Mouse (Mus musculus): ENCODE data around the gene Tmem185b. TPM values are rescaled to one million over a fixed set of nuclear protein-coding genes. Genes with fewer than 3 reads are reported as not detected.

Tmem185b gene
- total RNA-seq (2021) = 10 to 100 TPM; 15.6 to 18.2 TPM
- long read RNA-seq, experiment 1, transcript Tmem185b-202 (1 exons, 2,824 nt) = major isoform, 20 of 20 reads
- long read RNA-seq, experiment 1, partial matches to known transcripts = 0 of 20 reads
- long read RNA-seq, experiment 1, other reads (novel, unspliced or antisense) = 0 of 20 reads
- long read RNA-seq, experiment 2, transcript Tmem185b-202 (1 exons, 2,824 nt) = major isoform, 26 of 26 reads
- long read RNA-seq, experiment 2, partial matches to known transcripts = 0 of 26 reads
- long read RNA-seq, experiment 2, other reads (novel, unspliced or antisense) = 0 of 26 reads

DNA sequence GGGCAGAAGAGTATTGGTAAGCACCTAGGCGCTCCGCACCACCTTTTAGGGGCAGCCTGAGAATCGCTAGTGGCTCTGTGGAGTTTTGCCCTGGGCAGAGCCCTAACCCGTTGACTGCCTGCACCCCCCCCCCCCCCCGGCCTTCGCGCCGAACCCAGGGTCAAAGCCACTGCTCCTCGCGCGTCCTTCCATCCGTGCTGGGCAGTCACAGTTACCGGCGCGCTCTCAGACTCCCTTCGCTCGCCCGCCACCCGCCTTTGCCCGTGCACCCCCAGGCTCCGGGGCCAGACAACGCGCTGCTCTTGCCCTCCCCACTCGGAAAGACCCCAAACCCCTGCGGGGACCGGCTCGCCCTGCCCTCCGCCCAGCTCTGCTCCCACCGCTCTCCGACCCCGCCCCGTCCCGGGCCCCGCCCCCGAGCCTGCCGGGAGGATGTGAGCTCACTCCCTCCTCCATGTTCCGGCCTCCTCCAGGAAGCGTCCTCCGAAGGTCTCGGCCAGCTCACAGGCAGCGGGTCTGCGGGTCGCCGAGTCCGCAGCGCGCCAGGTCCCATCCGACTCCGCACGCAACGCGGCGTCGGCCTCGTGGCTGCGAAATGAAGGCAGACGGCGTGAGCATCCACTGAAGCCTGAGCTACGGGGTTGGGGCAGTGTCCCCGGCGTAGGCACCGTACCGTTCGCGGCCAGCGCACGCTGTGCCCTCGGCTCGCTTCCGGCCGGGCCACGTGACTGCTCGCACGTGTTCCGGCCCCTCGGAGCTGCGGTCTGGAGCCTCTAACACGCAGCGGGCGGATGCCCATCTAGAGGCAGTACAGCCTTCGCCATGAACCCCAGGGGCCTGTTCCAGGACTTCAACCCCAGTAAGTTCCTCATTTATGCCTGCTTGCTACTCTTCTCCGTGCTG is at the start of gene Tmem185b:
Tmem185b (plus strand) TSS at position 472 of the 903 bp plus-strand sequence.
- peak; percentile 81 to 89 for DNase-seq (ENCODE audit: low spot score in 2 of 2)

DNA sequence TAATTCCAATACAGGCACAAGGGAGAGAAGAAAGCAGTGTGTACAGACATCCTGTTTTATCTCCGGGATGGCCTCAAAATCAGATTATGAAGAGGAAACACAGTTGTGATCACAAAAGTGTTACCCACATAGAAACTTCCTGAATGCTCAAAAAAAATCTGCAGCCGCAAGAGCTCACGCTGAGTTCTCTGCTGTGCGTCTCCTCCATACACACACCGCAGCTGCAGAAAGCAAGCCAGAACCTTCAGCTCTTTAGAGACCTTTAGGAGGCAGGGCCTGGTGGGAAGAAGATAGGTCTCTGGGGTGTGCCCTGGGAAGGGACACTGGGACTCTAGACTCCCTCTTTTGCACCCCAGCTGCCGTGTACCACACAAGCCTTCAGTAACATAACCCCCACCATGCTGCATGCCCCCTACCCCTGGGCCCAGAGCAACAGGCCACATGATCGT is 49.0 kb upstream of the Tmem185b start:
- no peak for DNase-seq (ENCODE audit: low spot score in 2 of 2)

DNA sequence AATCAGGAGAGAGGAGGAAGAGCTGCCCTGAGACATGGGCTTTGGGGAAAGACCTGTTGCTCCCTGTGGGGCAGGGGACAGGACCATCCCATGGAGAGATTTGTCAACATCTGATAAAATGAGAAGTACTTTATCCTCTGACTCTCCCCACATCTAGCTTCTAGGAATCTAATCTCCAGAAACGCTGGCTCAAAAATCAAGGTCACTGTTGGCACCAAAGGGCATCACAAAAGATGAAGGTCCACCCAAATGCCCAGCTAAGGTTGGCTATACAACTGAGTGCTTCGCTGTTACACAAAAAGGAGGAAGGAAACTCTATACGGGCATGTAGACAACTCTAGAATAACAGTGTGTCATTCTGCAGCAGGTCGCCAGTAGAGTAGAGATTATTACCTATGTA is 46.3 kb upstream of the Tmem185b start:
- DNase-seq (ENCODE audit: low spot score in 2 of 2) = no peak

DNA sequence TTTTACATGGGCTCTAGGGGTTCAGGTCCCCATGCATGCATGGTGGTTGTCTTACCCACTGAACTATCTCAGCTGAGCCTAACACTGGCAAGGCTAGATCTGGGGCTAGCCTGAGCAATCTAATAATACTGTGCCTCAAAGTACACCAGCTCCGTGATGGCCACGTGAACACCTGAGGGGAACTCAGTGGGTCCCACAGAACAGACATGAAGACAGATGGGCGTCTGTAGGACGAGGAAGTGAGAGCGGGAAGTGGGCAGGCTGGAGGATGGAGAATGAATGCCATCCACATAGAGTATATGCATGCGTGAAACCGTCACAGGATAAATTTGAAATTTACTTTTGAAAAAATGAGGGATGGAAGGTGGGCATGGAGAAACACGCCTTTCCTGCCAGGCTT is 45.3 kb upstream of the Tmem185b start:
- no peak for DNase-seq (ENCODE audit: low spot score in 2 of 2)

DNA sequence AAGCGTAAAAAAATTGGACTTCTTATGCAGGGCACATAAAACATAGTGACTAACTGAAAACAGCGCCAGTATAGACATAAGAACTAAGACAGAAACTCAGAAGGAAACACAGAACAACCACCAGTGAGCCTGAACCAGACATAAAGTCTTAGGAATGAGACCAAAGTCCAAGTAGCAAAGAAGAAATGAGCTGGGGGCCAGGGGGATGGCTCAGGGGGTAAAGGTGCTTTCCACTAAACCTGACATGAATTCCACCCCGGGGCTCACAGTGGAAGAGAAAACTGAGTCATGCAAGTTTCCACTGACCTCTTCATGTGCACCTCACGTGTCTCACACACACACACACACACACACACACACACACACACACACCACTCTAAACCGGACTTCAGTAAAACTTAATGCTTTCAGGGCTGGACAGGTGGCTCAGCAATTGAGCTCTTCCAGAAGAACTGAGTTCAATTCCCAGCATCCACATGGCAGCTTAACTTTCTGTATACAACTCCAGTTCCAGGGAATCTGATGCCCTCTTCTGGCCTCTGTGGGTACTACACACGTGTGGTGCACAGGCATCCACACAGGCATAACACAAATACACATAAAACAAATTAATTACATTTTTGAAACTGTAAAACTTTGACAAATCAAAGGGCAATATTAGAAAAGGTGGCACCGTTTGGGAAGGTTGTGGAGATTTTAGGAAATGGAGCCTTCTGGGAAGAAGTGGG is 44.6 kb upstream of the Tmem185b start:
- no peak for DNase-seq (ENCODE audit: low spot score in 2 of 2)

DNA sequence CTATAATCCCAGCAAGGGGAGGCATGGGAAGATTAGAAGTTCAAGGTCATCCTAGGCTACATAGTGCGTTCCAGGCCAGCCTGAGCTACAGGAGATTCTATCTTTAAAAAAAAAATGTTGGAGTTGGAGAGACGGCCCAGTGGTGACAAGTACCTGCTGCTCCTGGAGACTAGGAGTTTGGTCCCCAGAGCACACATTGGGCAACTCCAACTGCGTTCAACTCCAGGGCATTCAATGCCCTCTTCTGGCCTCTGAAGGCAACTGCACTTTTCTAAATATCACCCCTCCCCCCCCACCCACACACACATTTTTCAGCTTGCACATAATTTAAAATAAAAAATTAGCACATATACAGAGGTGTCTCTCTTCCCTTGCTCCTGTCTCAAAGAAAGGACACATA is 43.1 kb upstream of the Tmem185b start:
- DNase-seq (ENCODE audit: low spot score in 2 of 2) = no peak

DNA sequence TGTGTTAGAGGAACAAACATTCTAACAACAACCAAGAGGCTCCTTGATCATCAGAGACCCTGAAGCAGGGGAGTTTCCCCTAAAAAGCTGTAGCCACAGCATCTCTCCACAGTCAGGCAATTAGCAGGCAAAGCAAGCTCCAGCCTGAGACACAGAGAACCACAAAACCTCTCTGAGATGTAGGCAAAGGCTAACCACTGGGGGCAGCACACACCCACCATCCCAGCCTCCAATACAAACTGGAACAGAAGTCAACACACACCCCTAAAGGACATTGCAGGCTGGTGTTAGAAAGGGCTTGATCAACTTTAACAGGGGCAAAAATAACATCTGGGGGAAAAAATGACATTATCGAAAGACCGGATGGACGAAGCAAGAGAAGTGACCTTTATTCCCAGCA is 41.5 kb upstream of the Tmem185b start:
- no peak for DNase-seq (ENCODE audit: low spot score in 2 of 2)

DNA sequence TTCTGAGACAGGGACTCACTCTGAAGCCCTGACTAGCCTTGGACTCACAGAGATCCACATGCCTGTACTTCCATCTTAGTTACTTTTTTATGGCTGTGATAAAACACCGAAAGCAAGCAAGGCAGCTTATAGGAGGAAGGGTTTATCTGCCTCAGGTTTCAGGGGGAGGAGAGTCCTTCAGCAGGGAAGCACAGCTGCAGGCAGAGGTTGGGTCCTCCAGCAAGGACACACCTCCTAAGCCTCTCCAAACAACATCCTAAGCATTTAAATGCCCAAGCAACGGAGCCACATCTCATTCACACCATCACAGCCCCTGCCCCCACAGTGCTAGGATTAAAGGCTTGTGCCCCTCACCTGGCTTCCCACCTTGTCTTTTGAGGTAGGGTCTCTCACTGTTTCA is 40.1 kb upstream of the Tmem185b start:
- DNase-seq (ENCODE audit: low spot score in 2 of 2) = no peak

DNA sequence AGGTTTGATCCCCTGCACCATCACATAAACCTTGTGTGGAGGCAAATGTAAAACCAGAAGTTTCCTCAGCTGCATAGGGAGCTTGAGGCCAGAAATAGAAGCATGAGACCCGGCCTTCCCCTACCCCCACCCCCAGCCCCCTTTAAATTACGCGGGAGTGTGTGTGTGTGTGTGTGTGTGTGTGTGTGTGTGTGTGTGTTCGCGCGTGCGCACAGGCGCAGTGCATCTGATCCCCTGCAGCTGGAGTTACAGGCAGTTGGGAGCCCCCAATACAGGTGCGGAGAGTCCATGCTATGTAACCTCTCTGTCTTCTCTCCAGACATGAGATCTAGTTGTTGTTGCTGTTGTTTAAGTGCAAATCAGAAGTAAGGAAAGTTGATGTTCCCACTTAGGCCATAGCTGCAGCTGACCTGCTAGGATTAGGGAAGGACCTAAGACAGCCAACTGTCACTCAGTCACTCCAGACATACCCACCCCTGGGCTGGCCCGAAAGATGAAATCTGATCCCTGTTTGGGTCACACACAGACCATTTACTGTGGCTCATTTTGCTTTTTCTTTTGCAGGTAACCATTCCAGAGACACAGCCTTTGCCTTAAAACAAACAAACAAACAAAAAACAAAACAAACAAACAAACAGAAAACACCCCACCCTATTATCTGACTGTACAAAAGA is 37.9 kb upstream of the Tmem185b start:
- no peak for DNase-seq (ENCODE audit: low spot score in 2 of 2)

DNA sequence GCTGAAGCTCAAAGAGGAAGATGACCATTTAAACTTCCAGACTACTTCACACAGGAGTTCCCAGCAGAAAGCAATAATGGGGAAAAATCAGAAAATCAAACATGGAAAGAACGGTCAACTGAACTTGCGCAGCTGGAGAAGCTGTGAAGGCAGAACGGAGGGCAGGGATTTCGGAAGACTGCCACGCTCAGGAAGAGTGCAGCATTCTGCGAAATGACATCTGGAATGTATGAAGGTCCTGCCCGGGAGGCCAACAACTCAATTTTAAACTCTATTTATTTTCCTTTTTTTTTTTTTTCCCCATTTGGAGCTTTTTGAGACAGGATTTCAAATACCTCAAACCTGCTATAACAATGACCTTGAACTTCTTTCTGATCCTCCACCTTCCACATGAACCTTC is 35.2 kb upstream of the Tmem185b start:
- no peak for DNase-seq (ENCODE audit: low spot score in 2 of 2)

DNA sequence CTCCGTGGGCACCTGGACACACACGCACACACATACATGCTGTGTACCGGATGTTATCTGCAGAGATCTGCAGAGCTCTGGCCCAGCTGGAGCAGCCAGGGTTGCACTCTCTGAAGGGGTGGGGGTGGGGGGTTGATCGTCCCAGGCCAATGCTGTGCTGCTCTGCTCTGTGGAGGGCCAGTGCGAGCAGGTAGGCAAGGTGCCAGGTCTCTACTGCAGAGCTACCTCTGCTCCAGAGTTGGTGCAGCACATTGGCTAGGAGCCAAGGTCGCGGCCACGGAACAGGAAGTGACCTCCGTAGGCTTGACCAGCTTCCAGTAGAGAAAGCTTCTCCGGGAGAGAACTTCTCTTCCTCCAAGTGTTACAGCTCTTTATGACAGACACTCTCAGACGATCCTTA is 33.9 kb upstream of the Tmem185b start:
- DNase-seq (ENCODE audit: low spot score in 2 of 2) = no peak

DNA sequence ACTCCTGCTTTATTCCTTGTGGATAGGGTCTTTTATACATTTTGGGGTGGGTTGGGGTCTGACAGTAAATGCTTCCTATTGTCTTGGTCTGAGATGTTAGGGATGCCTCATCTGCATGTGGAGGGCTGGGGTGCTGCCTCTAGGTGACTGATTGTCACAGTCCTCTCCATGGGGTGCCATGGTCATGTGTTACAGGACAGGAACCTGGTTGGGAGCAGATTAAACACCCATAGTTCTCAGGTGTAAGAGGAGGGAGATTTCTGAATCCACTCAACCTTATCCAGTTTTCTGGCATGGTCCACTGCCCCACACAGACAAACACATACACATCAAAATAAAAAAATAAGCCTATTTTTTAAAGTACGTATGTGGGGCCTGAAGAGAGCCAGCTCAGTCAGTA is 33.5 kb upstream of the Tmem185b start:
- DNase-seq (ENCODE audit: low spot score in 2 of 2) = no peak

DNA sequence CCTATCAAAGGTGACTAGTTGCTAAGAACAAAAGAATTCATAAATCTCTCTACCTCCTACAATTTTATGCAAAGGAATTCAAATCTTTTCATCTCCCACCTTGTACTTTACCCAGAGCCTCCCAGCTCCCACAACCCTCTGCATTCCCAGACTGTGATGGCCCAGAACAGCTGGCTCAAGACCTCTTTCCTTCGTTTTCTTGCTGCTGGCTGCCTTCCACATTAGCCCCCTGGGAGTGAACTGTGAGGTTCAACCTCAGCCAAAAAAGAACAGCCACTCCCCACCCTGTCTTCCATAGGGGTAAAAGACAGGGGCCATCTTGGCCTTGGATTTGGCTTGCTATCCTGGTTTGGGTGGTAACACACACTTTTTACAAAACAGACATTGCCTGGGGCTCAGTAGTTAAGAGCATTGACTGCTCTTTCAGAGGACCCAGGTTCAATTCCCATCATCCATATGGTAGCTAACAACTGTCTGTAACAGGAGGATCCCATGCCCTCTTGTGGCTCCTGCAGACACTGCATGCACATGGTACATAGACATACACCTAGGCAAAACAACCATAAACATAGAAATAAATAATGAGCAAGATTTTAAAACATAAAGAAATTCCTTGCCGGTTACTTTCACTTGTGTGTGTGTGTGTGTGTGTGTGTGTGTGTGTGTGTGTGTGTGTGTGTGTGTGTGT is 31.8 kb upstream of the Tmem185b start:
- DNase-seq (ENCODE audit: low spot score in 2 of 2) = no peak

DNA sequence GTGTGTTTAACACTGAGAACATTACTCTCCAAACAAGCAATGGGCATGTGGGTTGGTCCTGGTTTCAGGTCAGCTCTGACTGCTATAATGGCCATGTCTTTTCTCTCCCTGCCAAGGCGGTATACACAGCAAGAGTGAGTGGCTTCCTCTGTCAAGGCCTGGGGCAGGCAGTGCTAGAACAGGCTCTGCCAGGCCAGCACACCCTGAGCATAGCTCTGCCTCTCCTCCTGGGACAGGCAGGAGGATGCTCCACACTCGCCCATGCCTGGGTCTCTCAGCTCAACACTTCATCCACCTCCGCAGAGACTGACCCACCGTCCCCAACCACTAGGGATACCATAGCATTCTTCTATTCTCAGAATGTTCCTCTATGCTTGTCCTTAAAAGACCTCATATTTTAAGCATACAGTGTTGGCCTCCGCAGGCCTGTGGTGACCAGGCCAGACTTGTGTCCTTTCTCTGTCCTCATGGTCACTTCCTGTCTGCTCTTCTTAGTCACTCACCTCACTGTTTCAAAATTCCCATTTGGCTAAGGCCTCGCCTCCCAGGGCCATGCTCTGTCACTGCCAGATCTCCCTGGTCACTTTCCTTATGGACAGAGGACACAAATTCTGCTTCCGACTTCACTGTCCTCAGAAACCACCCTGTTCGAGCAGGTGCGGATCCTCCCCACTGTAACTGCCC is 31.1 kb upstream of the Tmem185b start:
- no peak for DNase-seq (ENCODE audit: low spot score in 2 of 2)

DNA sequence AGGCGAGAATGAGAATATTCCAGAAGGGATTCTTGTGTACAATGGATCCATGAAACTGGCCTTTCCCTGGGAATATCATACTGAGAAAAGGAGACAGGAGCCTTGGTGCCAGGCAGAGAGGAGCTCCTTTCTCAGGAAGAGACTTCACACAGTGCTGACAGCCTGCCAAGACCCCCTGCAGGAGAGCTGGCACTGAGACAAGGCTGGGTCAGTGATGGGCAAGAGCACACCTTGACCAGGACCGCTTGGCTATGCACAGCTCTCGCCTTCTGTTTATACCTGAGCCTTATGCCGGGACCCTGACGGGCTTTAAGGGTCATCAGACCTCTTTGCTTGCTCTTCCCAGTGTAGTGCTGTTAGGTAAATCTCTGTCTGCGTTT is 30.6 kb upstream of the Tmem185b start:
- no peak for DNase-seq (ENCODE audit: low spot score in 2 of 2)

DNA sequence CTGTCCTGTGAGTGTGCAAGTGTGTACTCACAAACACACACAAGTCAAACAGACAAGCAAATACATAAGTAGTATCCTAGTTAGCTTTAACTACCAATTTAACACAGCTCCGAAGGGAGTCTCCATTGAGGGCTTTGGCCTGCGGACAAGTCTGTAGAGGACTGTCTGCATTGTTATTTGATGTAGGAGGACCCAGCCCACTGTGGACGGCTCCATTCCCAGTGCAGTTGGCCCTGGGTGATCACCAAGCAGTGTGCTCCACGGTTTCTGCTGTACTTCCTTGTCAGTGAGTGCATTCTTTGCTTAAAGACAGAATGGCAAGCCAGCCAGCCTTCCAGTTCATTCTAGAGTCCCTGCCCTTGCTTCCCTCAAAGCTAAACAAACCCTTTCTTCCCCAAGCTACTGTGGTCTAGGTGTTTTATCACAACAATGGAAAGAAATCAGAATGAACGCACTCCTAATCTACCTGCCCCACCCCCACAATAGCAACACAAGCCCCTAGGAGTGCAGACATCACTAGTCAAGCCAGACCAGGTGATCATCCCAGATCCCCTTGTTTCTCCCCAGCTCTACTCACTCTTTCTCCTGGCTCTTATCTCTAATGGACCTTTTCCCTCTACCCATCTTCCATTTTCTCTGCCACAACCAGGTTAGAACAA is 28.5 kb upstream of the Tmem185b start:
- DNase-seq (ENCODE audit: low spot score in 2 of 2) = no peak

DNA sequence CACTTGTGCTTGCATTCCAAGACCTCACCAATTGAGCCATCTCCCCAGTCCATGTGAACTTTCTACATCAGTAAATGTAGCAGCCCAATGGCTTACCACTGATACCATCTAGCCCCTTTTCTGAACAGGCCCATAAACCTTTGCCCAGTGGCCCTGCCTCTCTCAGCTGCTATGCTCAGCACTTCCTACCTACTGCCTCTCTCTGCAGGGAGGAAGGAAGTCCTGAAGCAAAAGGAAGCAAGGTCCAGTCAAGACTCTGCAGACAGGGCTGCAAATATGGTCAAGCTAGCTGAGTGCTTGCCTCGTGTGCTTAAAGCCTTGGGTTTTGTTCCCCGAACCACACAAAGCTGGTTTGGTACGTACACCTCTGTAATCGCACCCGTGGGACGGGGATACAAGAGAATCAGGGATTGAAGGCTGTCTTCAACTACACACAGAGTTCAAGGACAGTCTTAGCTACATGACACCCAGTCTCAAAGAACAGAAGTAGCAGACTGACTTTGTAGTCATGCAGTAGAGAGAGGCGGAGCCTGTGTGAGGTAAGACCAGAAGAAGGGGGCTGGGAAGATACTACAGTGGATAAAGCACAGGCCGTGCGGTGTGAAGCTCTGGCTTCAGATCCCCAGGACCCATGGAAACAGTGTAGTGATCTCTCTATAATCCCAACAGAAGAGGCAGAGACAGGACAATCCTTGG is 27.3 kb upstream of the Tmem185b start:
- no peak for DNase-seq (ENCODE audit: low spot score in 2 of 2)

DNA sequence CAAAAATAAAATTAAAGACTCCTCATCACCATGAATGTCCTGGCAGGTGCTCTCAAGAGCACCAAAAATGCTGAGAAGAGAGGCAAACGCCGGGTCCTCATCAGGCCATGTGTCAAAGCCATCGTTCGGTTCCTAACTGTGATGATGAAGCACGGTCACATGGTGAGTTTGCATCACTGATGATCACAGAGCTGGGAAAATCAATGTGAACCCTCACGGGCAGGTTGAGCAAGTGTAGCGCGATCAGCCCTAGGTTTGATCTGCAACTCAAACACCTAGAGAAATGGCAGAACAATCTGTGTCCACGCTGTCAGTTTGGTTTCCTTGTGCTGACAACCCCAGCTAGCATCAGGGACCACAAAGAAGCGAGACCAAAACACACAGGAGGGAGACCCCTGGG is 26.5 kb upstream of the Tmem185b start:
- DNase-seq (ENCODE audit: low spot score in 2 of 2) = no peak

DNA sequence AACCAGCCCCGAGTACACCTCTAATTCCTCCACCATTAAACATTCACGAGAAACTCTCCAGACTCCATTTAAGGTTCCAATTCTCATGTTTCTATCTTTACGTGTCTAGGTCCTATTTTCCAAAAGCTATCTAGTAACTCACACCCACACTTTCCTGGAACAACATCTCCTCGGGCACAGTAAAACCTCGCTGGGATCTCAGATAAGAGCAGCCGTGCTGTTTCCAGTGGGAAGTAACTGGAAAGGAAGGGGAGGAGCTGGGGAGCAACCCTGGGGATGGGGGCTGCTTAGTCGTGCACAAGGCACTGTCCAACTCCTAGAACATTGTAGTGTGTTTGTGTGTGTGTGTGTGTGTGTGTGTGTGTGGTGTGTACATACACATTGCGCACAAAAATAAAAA is 24.1 kb upstream of the Tmem185b start:
- DNase-seq (ENCODE audit: low spot score in 2 of 2) = no peak

Data from left cerebral cortex, adult 18-20 months (tissue).